Mouse (Mus musculus): ENCODE data around the gene Wdr86.

GRCm38 (mm10) chr5:24751305-24752174, 21.0 kb upstream of the Wdr86 start:
- no peak for TF ChIP-seq CTCF (IDR thresholded peaks at IDR 0.05; ENCODE audit: low read depth)
- TF ChIP-seq EP300 (optimal IDR thresholded peaks at IDR 0.05) = no peak

All from stomach, postnatal 0 days (tissue).